Mouse (Mus musculus): ENCODE measurements around the gene Psmf1. TPM values are rescaled to one million over a fixed set of nuclear protein-coding genes. Genes with fewer than 3 reads are reported as not detected.

Psmf1 gene
- polyA plus RNA-seq, 1 experiment from 2014 or later: 35.2 TPM

DNA sequence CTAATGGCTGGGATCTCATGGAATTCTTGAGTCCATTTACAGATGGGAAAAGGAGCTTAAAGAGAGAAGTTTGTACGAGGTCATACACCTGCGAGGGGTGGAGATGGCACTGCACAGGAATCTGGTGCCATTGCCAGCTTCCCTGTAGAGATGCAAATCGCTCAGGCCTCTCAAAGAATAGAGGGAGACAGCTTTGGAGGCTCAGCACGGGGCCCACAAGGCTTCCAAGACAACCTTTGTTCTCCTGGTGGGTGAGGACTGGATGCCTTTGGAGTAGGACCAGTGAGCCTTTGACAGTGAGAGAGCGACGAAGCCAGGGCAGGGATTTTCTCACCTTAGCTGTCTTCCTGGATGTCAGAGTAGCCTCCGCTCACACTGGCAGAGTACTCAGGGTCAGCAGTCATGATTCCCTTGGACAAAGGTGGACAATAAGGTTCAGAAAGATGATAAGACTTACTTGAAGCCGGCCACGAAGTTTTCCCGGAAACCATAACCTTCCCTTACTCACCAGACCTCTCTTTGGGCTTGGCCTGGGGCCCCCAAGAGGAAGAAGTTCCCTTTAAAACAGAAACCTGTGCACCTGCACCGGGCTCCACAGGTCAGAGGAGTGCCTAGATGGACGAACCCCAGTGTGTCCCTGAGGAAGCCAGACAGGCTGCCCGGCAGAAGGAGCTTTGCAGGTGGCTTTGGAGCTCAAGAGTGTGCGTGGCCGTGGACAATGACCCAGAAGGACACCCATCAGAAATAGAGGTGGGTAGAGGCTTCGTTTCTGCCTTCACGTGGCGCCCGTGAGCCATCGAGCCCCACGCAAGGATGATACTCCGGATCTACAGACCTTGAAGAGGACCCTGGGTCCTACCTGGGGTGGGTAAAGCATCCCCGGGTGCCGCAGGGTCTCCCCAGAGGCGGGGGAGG, 42.5 kb downstream of the Psmf1 start, which contains the start of gene Tmem74b:
Tmem74b (plus strand) TSS at position 778 of the 915 bp plus-strand sequence.
- peak within 1 kb of the TSS; percentile 99 for H3K4me2 ChIP-seq (replicated peaks; ENCODE audit: low read depth)
- no peaks in the 10 kb centered on the region for H3K9me3 ChIP-seq (ENCODE audit: control insufficient read depth, low read length)
- no peaks in the 10 kb centered on the region for H3K4me1 ChIP-seq (replicated peaks; ENCODE audit: control insufficient read depth, insufficient read depth)
- peak within 1 kb of the TSS; percentile 53 for H3K4me3 ChIP-seq (ENCODE audit: low read depth, low read length)
- peak within 1 kb of the TSS; percentile 55 for H3K9ac ChIP-seq (ENCODE audit: low read length)
- H3K36me3 ChIP-seq (ENCODE audit: control insufficient read depth, insufficient read depth, low read length): no peaks in the 10 kb centered on the region
- no peak within 1 kb of the TSS for H3K27ac ChIP-seq (replicated peaks)
- no peak for DNase-seq (ENCODE audit: low spot score)
- no peaks in the 10 kb centered on the region; the same call in 1 of the 2 replicates for H3K27me3 ChIP-seq (ENCODE audit: control insufficient read depth, insufficient read depth, low read length)
- ATAC-seq (ENCODE audit: low FRiP score, low TSS enrichment): no peak
- no peak for TF ChIP-seq EP300 (optimal IDR thresholded peaks at IDR 0.05)
- TF ChIP-seq CTCF (IDR thresholded peaks at IDR 0.05; ENCODE audit: low read depth): no peak
- WGBS: 10% methylated on average over 25 of the region's 25 CpGs

DNA sequence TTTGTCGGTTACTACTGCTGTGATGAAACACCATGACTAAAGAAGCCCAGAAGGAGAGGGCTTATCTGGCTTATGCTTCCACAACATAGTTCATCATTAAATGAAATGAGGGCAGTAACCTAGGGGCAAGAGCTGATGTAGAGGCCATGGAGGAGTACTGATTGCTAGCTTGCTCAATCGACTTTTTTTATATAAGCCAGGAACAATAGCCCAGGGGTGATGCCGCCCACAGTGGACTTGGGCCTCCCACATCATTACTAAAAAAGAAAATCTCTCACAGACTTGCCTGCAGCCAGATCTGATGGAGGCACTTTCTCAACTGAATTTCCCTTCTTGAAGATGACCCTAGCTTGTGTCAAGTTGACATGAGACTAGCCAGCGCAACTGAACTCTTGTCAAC, 61.0 kb downstream of the Psmf1 start:
- 77% methylated on average over 4 of the region's 4 CpGs for WGBS
- H3K9me3 ChIP-seq (ENCODE audit: control insufficient read depth, low read length): no peaks in the 10 kb centered on the region
- TF ChIP-seq CTCF (IDR thresholded peaks at IDR 0.05; ENCODE audit: low read depth): no peak
- TF ChIP-seq EP300 (optimal IDR thresholded peaks at IDR 0.05): no peak
- H3K27me3 ChIP-seq (ENCODE audit: control insufficient read depth, insufficient read depth, low read length): no peaks in the 10 kb centered on the region
- DNase-seq (ENCODE audit: low spot score) (no peak), ATAC-seq (ENCODE audit: low FRiP score, low TSS enrichment) (no peak)
- no peak overlapping the region for H3K4me3 ChIP-seq (ENCODE audit: low read depth, low read length)
- H3K27ac ChIP-seq (replicated peaks): no peak overlapping the region
- H3K4me1 ChIP-seq (replicated peaks; ENCODE audit: control insufficient read depth, insufficient read depth): no peaks in the 10 kb centered on the region
- H3K4me2 ChIP-seq (replicated peaks; ENCODE audit: low read depth): no peak overlapping the region
- H3K36me3 ChIP-seq (ENCODE audit: control insufficient read depth, insufficient read depth, low read length): no peaks in the 10 kb centered on the region
- H3K9ac ChIP-seq (ENCODE audit: low read length): no peak overlapping the region

DNA sequence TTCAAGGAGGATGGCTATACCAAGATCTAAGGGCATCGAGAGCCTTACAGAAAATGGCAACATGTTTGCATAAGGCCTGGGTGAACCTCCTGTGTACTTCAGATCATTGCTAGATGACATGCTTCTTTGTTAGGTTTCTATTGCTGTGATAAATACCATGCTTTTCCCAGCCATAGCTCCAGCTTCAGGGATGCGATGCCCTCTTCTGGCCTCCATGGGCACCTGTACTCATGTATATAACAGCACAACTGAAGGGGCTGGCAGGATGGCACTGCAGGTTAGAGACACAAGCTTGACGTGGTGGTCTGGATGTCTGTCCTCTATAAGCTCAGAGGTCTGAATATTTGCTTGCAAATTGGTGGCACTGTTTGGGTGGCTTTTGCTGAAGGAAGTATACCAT, 61.6 kb downstream of the Psmf1 start:
- H3K27me3 ChIP-seq (ENCODE audit: control insufficient read depth, insufficient read depth, low read length): no peaks in the 10 kb centered on the region
- no peak overlapping the region for H3K4me3 ChIP-seq (ENCODE audit: low read depth, low read length)
- 56% methylated on average over 3 of the region's 3 CpGs for WGBS
- no peak for ATAC-seq (ENCODE audit: low FRiP score, low TSS enrichment)
- no peaks in the 10 kb centered on the region for H3K4me1 ChIP-seq (replicated peaks; ENCODE audit: control insufficient read depth, insufficient read depth)
- no peak overlapping the region for H3K4me2 ChIP-seq (replicated peaks; ENCODE audit: low read depth)
- TF ChIP-seq CTCF (IDR thresholded peaks at IDR 0.05; ENCODE audit: low read depth) (peak; percentile 73), EP300 (optimal IDR thresholded peaks at IDR 0.05) (no peak)
- H3K36me3 ChIP-seq (ENCODE audit: control insufficient read depth, insufficient read depth, low read length): no peaks in the 10 kb centered on the region
- no peak overlapping the region for H3K9ac ChIP-seq (ENCODE audit: low read length)
- no peak overlapping the region for H3K27ac ChIP-seq (replicated peaks)
- H3K9me3 ChIP-seq (ENCODE audit: control insufficient read depth, low read length): no peaks in the 10 kb centered on the region
- peak; percentile 35 for DNase-seq (ENCODE audit: low spot score)

DNA sequence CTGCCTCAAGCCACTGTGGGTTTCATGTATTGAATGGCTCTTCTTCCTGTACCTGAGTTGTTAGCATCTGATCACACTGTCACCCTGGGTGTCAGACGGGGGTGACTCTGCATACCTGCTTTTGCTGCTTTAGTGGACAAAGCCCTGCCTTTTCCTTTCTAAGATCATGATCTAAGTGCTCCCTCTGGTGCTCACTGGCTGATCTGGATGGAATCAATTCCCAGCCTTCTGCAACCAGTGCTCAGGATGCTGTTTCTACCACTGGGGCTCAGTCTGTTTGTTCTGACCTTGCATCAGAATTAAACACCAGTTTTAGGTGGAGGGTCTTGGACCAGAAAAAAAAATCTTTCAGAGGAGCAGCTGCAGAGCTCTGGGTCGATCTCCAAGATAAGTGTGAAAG, 67.8 kb downstream of the Psmf1 start:
- no peak overlapping the region for H3K9ac ChIP-seq (ENCODE audit: low read length)
- WGBS: 58% methylated on average over 2 of the region's 2 CpGs
- DNase-seq (ENCODE audit: low spot score) (no peak), ATAC-seq (ENCODE audit: low FRiP score, low TSS enrichment) (no peak)
- H3K4me1 ChIP-seq (replicated peaks; ENCODE audit: control insufficient read depth, insufficient read depth): no peaks in the 10 kb centered on the region
- no peak overlapping the region for H3K27ac ChIP-seq (replicated peaks)
- TF ChIP-seq EP300 (optimal IDR thresholded peaks at IDR 0.05) (no peak), CTCF (IDR thresholded peaks at IDR 0.05; ENCODE audit: low read depth) (peak; percentile 49)
- no peaks in the 10 kb centered on the region for H3K27me3 ChIP-seq (ENCODE audit: control insufficient read depth, insufficient read depth, low read length)
- H3K4me3 ChIP-seq (ENCODE audit: low read depth, low read length): no peak overlapping the region
- H3K4me2 ChIP-seq (replicated peaks; ENCODE audit: low read depth): no peak overlapping the region
- no peaks in the 10 kb centered on the region for H3K9me3 ChIP-seq (ENCODE audit: control insufficient read depth, low read length)
- H3K36me3 ChIP-seq (ENCODE audit: control insufficient read depth, insufficient read depth, low read length): no peaks in the 10 kb centered on the region

DNA sequence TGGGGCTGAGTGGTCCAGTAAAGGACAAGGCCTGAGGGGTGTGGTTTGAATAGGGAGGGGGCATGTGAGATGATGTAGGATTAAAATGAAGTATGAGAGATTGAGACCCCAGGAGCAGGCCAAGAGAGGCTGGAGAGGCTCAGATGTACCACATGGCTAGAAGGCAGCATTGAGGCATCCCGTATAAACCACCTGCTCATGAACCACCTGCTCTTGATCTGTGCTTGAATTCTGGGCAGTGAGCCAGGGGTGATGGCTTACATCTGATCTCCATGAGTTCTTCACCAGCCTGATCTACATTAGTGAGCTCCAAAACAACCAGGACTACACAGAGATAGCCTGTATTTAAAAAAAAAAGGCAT, 73.0 kb downstream of the Psmf1 start:
- TF ChIP-seq EP300 (optimal IDR thresholded peaks at IDR 0.05): no peak
- TF ChIP-seq CTCF (IDR thresholded peaks at IDR 0.05; ENCODE audit: low read depth): no peak
- Histone ChIP-seq H3K36me3 (ENCODE audit: control insufficient read depth, insufficient read depth, low read length) (no peaks in the 10 kb centered on the region), H3K4me2 (replicated peaks; ENCODE audit: low read depth) (no peak overlapping the region), H3K27me3 (ENCODE audit: control insufficient read depth, insufficient read depth, low read length) (no peaks in the 10 kb centered on the region), H3K27ac (replicated peaks) (no peak overlapping the region), H3K4me3 (ENCODE audit: low read depth, low read length) (no peak overlapping the region), H3K4me1 (replicated peaks; ENCODE audit: control insufficient read depth, insufficient read depth) (no peaks in the 10 kb centered on the region), H3K9ac (ENCODE audit: low read length) (no peak overlapping the region), H3K9me3 (ENCODE audit: control insufficient read depth, low read length) (no peaks in the 10 kb centered on the region)
- WGBS: 55% methylated on average over 1 of the region's 1 CpGs
- ATAC-seq (ENCODE audit: low FRiP score, low TSS enrichment) (no peak; the same call in 1 of the 2 replicates), DNase-seq (ENCODE audit: low spot score) (no peak)

Data from stomach, postnatal 0 days (tissue).